Mouse (Mus musculus): Measurements from ENCODE around the gene Adap1. TPM values are rescaled to one million over a fixed set of nuclear protein-coding genes. Genes with fewer than 3 reads are reported as not detected.

Gene Adap1
- total and polyA plus RNA-seq, 2 experiments from 2014 or later = 0.53 to 1.00 TPM

DNA sequence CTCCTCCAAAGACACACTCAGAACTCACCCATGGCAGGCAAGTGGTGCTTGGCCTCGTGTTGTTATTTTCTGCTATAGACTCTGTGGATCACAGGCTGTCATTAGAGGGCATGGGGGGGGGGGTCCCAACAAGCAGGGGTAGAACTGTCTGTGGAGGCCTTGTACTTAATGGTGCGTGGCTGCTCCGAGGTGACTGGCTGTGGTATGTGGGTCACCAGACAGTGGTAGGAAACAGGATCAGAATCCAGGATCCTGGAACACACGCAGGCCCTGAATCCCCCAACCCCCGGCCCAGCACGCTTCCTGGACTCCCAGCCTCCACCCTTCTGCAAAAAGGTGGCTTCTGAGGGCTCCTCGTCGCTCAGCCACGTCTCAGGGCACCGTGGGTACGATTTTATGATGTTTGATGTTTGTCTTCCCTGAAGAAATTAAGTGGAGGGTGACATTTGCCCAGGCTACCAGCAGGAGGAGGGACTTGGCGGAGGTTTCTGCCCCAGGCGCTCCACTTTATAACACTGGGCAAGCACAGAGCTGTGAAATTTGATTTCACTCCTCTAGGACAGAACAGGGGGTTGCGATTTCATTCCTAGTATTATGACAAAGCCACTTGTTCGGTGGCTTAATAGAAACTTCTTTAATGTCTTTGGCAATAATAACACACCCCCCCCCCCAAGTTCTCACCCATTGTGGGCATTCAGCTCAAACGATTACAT, 8.0 kb upstream of the Adap1 start:
- Histone ChIP-seq H3K4me2 (ENCODE audit: low read depth, low read length) (no peak overlapping the region), H3K9ac (replicated peaks; ENCODE audit: low read depth, low read length) (no peak overlapping the region), H3K4me3 (ENCODE audit: low read depth, low read length) (no peak overlapping the region), H3K9me3 (replicated peaks; ENCODE audit: control insufficient read depth, low read length) (no peaks in the 10 kb centered on the region), H3K27me3 (ENCODE audit: control insufficient read depth, insufficient read depth, low read length) (no peaks in the 10 kb centered on the region), H3K36me3 (replicated peaks; ENCODE audit: control insufficient read depth, insufficient read depth, low read length) (peaks cover 23% of the 10 kb centered on the region), H3K27ac (ENCODE audit: low read depth) (no peak overlapping the region), H3K4me1 (ENCODE audit: control insufficient read depth, insufficient read depth) (peaks cover 7% of the 10 kb centered on the region; the same call in 1 of the 2 replicates)
- TF ChIP-seq EP300 (IDR thresholded peaks at IDR 0.05; ENCODE audit: low read depth) (no peak), CTCF (IDR thresholded peaks at IDR 0.05; ENCODE audit: low read depth) (no peak)
- ATAC-seq (ENCODE audit: insufficient read depth, low read depth) = no peak
- no peak for DNase-seq (ENCODE audit: low spot score)
- 81% methylated on average over 16 of the region's 16 CpGs for whole genome bisulfite sequencing

DNA sequence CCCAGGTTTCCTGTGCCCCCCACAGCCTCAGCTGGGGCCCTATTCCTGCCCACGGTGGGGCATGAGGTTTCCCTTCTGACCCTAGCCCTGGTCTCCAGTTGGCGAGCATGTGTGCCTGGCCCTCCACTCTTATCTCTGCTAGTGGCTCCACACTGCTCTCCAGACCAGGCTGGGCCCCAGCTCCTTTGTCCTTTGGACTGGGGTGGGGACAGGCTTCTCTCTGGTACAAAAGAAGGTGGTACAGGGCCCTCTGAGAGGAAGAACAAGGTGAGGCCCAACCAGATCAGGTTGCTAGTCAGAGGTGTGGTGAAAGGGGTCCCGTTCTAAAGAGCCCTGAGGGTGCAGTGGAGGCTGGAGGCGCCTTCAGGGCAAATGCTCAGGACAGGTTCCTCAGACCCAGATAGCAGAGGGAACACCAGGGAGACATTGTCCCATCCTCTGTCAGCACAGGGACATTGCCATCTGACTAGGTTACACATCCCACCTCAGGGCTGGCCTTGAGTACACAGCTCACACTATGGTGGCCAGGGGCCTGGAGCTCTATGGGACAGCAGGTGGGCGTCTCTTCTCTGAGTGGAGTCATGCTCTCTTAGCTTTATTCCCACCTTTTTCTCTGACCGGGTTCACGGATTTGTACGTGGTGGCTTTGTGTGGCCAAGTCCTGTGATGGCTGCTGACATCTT, 7.3 kb upstream of the Adap1 start:
- no peak for TF ChIP-seq EP300 (IDR thresholded peaks at IDR 0.05; ENCODE audit: low read depth)
- no peaks in the 10 kb centered on the region for H3K27me3 ChIP-seq (ENCODE audit: control insufficient read depth, insufficient read depth, low read length)
- peaks cover 5% of the 10 kb centered on the region; the same call in 1 of the 2 replicates for H3K4me1 ChIP-seq (ENCODE audit: control insufficient read depth, insufficient read depth)
- H3K9me3 ChIP-seq (replicated peaks; ENCODE audit: control insufficient read depth, low read length) = no peaks in the 10 kb centered on the region
- no peak overlapping the region for H3K4me3 ChIP-seq (ENCODE audit: low read depth, low read length)
- peaks cover 18% of the 10 kb centered on the region for H3K36me3 ChIP-seq (replicated peaks; ENCODE audit: control insufficient read depth, insufficient read depth, low read length)
- WGBS = 68% methylated on average over 8 of the region's 8 CpGs
- ATAC-seq (ENCODE audit: insufficient read depth, low read depth) (0 out of 2 replicates have a peak, but pooled peaks have one; percentile 14), DNase-seq (ENCODE audit: low spot score) (no peak)
- 0 out of 2 replicates have a peak overlapping the region, but pooled peaks have one; percentile 26 for H3K9ac ChIP-seq (replicated peaks; ENCODE audit: low read depth, low read length)
- H3K27ac ChIP-seq (ENCODE audit: low read depth) = no peak overlapping the region
- no peak overlapping the region for H3K4me2 ChIP-seq (ENCODE audit: low read depth, low read length)

DNA sequence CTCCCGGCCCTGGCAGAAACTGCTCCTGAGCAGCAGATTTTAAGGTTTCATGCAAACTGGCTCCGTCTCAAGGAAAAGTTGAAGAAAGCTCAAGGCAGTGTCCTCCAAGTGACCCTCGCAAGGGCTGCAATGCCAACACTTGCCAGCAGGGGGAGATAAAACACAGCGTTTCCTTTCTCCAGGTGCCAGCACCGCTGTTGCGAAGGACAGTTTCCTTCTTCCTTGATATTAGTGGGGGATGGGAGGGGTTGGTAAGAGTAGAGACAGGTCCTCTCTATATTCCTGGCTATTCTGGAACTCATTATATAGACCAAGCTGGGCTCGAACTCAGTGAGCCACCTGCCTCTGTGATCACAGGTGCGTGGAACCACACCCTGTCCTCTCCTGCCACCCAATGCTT, 6.3 kb upstream of the Adap1 start:
- TF ChIP-seq CTCF (IDR thresholded peaks at IDR 0.05; ENCODE audit: low read depth) (peak; percentile 98), EP300 (IDR thresholded peaks at IDR 0.05; ENCODE audit: low read depth) (no peak)
- Histone ChIP-seq H3K27me3 (ENCODE audit: control insufficient read depth, insufficient read depth, low read length) (no peaks in the 10 kb centered on the region), H3K4me3 (ENCODE audit: low read depth, low read length) (no peak overlapping the region), H3K4me1 (ENCODE audit: control insufficient read depth, insufficient read depth) (peaks cover 5% of the 10 kb centered on the region; the same call in 1 of the 2 replicates), H3K9me3 (replicated peaks; ENCODE audit: control insufficient read depth, low read length) (no peaks in the 10 kb centered on the region), H3K27ac (ENCODE audit: low read depth) (no peak overlapping the region), H3K4me2 (ENCODE audit: low read depth, low read length) (no peak overlapping the region), H3K36me3 (replicated peaks; ENCODE audit: control insufficient read depth, insufficient read depth, low read length) (peaks cover 9% of the 10 kb centered on the region), H3K9ac (replicated peaks; ENCODE audit: low read depth, low read length) (no peak overlapping the region)
- WGBS = 22% methylated on average over 8 of the region's 8 CpGs
- ATAC-seq (ENCODE audit: insufficient read depth, low read depth) = peak; percentile 34
- DNase-seq (ENCODE audit: low spot score) = peak; percentile 78

DNA sequence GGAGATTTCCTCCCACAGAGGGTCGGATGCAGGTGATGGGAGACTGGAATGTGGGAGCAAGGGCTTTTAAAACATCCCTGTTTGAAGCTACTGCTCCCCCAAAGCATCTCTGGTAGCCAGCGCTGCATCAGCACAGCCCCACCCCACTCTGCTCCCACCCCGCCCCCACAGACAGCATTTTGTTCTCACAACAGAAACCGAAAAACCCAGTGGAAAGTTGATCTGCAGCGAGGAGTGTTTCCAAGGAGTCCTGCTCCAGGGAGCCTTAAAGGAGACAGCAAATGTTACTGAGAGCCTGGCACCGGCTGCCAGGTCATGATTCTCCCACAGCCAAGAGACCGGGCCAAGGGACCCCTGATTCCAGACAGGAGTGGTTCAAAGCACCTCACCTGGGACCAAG, 5.3 kb upstream of the Adap1 start:
- Histone ChIP-seq H3K4me1 (ENCODE audit: control insufficient read depth, insufficient read depth) (peaks cover 5% of the 10 kb centered on the region; the same call in 1 of the 2 replicates), H3K9ac (replicated peaks; ENCODE audit: low read depth, low read length) (no peak overlapping the region), H3K9me3 (replicated peaks; ENCODE audit: control insufficient read depth, low read length) (no peaks in the 10 kb centered on the region), H3K27ac (ENCODE audit: low read depth) (no peak overlapping the region), H3K36me3 (replicated peaks; ENCODE audit: control insufficient read depth, insufficient read depth, low read length) (no peaks in the 10 kb centered on the region), H3K27me3 (ENCODE audit: control insufficient read depth, insufficient read depth, low read length) (peaks cover 8% of the 10 kb centered on the region), H3K4me2 (ENCODE audit: low read depth, low read length) (no peak overlapping the region), H3K4me3 (ENCODE audit: low read depth, low read length) (no peak overlapping the region)
- 75% methylated on average over 7 of the region's 7 CpGs for WGBS
- TF ChIP-seq CTCF (IDR thresholded peaks at IDR 0.05; ENCODE audit: low read depth) = no peak
- TF ChIP-seq EP300 (IDR thresholded peaks at IDR 0.05; ENCODE audit: low read depth) = no peak
- DNase-seq (ENCODE audit: low spot score) (no peak), ATAC-seq (ENCODE audit: insufficient read depth, low read depth) (no peak)

DNA sequence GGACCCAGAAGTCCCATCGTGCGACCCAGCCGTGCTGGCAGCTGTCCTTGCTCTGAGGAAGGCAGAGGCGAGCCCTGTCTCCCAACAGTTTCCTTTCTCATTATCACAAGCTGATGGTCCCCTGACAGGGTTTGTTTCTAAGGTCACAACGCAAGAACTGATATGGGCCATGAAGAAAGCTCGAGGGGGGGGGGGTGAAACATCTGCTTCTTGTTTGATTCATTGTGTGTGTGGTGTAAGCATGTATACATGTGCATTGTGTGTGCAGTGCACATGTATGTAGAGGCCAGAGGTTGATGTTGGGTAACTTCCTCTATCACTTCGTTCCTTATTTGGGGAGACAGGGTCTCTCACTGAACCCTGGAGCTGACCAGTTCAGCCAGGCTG, 2.2 kb upstream of the Adap1 start:
- no peak for DNase-seq (ENCODE audit: low spot score)
- Histone ChIP-seq H3K9me3 (replicated peaks; ENCODE audit: control insufficient read depth, low read length) (no peaks in the 10 kb centered on the region), H3K4me3 (ENCODE audit: low read depth, low read length) (no peak overlapping the region), H3K27ac (ENCODE audit: low read depth) (no peak overlapping the region), H3K9ac (replicated peaks; ENCODE audit: low read depth, low read length) (no peak overlapping the region), H3K4me2 (ENCODE audit: low read depth, low read length) (no peak overlapping the region), H3K36me3 (replicated peaks; ENCODE audit: control insufficient read depth, insufficient read depth, low read length) (no peaks in the 10 kb centered on the region), H3K27me3 (ENCODE audit: control insufficient read depth, insufficient read depth, low read length) (peaks cover 35% of the 10 kb centered on the region), H3K4me1 (ENCODE audit: control insufficient read depth, insufficient read depth) (peaks cover 10% of the 10 kb centered on the region; the same call in 1 of the 2 replicates)
- WGBS = 52% methylated on average over 7 of the region's 7 CpGs
- ATAC-seq (ENCODE audit: insufficient read depth, low read depth) = no peak
- TF ChIP-seq EP300 (IDR thresholded peaks at IDR 0.05; ENCODE audit: low read depth) (no peak), CTCF (IDR thresholded peaks at IDR 0.05; ENCODE audit: low read depth) (no peak)
